Comparison of ENCODE assay signal across 9 mouse cellular contexts in the genomic region with DNA sequence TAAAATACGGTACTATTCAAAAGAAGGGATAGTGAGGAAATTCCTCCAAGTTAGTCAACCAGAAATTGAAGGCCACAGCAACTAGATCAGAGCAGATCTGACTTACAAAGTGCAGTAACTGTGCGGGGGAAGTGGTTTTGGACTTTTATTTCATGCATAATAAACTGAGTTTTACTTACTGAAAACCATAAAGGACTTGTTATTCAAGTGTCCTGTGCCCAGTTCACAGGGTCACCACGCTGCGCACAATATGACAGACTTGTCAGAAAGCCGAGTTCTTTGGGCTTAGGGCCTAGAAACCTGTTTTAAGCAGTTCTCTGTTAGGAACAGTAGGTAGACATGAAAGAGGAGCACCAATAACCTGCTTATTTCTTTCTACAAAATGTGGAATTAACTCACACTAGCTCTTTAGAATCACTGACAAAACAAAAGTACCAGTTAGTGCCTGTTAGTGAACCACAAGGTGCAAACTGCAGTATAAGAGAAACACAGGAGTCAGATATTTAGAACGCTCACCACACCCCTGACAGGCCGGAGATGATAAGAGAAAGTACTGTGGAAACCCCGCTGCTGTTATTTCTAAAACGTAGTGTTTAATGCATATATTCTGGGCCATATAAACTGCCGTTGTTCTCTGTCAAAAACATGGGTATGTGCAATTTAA. TPM values are rescaled to one million over a fixed set of nuclear protein-coding genes. Genes with fewer than 3 reads are reported as not detected.
DNase-seq lines count a peak whose midpoint lies in the region; ATAC-seq and TF ChIP-seq lines count a peak whose summit lies in the region.
"Had no signal": no experiment of that assay in that cellular context is flagged by ENCODE, and none has a peak within 500 bp of the region (broad histone marks: within the 10 kb centered on the region; RNA-seq: fewer than 3 reads in every experiment).

TSS of gene Slc25a21 (minus strand) at position 110 of the 664 bp plus-strand sequence.

- no peaks in the 10 kb centered on the region for H3K27me3 ChIP-seq in kidney, adult 2 months (replicated peaks; ENCODE audit: control insufficient read depth, insufficient read depth, low read length)
- H3K27me3 ChIP-seq in hindbrain, embryonic 16.5 days (replicated peaks; ENCODE audit: control insufficient read depth, insufficient read depth, low read length), result peaks cover 13% of the 10 kb centered on the region
- H3K27me3 ChIP-seq in midbrain, embryonic 15.5 days (replicated peaks), result peaks cover 11% of the 10 kb centered on the region

- peak within 1 kb of the TSS; percentile 64 for H3K9ac ChIP-seq in hindbrain, embryonic 16.5 days (ENCODE audit: low read depth, low read length)
- peak within 1 kb of the TSS; percentile 20; the same call in 1 of the 2 replicates for H3K9ac ChIP-seq in midbrain, embryonic 15.5 days

- H3K36me3 ChIP-seq in kidney, adult 2 months (ENCODE audit: control insufficient read depth, insufficient read depth, low read length), result no peaks in the 10 kb centered on the region
- H3K36me3 ChIP-seq in hindbrain, embryonic 16.5 days (ENCODE audit: control insufficient read depth, insufficient read depth, low read length), result no peaks in the 10 kb centered on the region
- no peaks in the 10 kb centered on the region for H3K36me3 ChIP-seq in midbrain, embryonic 15.5 days (replicated peaks)

- peak within 1 kb of the TSS; percentile 93 for H3K4me2 ChIP-seq in hindbrain, embryonic 16.5 days (ENCODE audit: low read length)
- H3K4me2 ChIP-seq in midbrain, embryonic 15.5 days, result peak within 1 kb of the TSS; percentile 81

- no peak for DNase-seq in kidney, adult 2 months
- DNase-seq in kidney, postnatal 14 days, result no peak
- peak; percentile 82 for DNase-seq in c-Kit-positive CD71-positive TER-119-positive erythroid progenitor cells, embryonic 14.5 days (ENCODE audit: low spot score)
- DNase-seq in adrenal gland, adult 18-20 months (ENCODE audit: low spot score in 2 of 2), result no peak
- DNase-seq in left cerebral cortex, postnatal 25 days (ENCODE audit: low spot score in 2 of 2), result no peak
- DNase-seq in gastrocnemius, postnatal 25 days, result no peak

- H3K9me3 ChIP-seq in hindbrain, embryonic 16.5 days (ENCODE audit: control insufficient read depth, low read length), result no peaks in the 10 kb centered on the region
- no peaks in the 10 kb centered on the region for H3K9me3 ChIP-seq in midbrain, embryonic 15.5 days

- H3K27ac ChIP-seq in kidney, adult 2 months (ENCODE audit: insufficient read depth, low read depth, low read length), result peak within 1 kb of the TSS; percentile 79
- no peak within 1 kb of the TSS for H3K27ac ChIP-seq in hindbrain, embryonic 16.5 days (ENCODE audit: low read depth, low read length)
- H3K27ac ChIP-seq in midbrain, embryonic 15.5 days, result no peak within 1 kb of the TSS
- H3K27ac ChIP-seq: macrophage had no signal

- peak within 1 kb of the TSS; percentile 82 for H3K4me3 ChIP-seq in kidney, adult 2 months (ENCODE audit: insufficient read depth, low read depth, low read length)
- H3K4me3 ChIP-seq in hindbrain, embryonic 16.5 days (ENCODE audit: low read length), result peak within 1 kb of the TSS; percentile 54
- peak within 1 kb of the TSS; percentile 44 for H3K4me3 ChIP-seq in midbrain, embryonic 15.5 days

- ATAC-seq in hindbrain, embryonic 16.5 days, result no peak
- no peak for ATAC-seq in midbrain, embryonic 15.5 days (replicated peaks)

- no peak for TF ChIP-seq POLR2A in kidney, adult 2 months (IDR thresholded peaks at IDR 0.05; ENCODE audit: low read depth, low read length)

- 58% methylated on average over 10 of the region's 10 CpGs for WGBS in kidney, adult 2 months
- WGBS in hindbrain, embryonic 16.5 days, result 61% methylated on average over 10 of the region's 10 CpGs
- WGBS in midbrain, embryonic 15.5 days, result 55% methylated on average over 10 of the region's 10 CpGs

- H3K4me1 ChIP-seq in kidney, adult 2 months (ENCODE audit: control insufficient read depth, insufficient read depth, low read length), result peaks cover 3% of the 10 kb centered on the region; the same call in 1 of the 2 replicates
- peaks cover 3% of the 10 kb centered on the region for H3K4me1 ChIP-seq in hindbrain, embryonic 16.5 days (ENCODE audit: control insufficient read depth, insufficient read depth, low read depth, low read length)
- peaks cover 11% of the 10 kb centered on the region for H3K4me1 ChIP-seq in midbrain, embryonic 15.5 days

- no peak for TF ChIP-seq CTCF in kidney, adult 2 months (conservative IDR thresholded peaks at IDR 0.05; ENCODE audit: insufficient read depth, insufficient read length, low read depth, low read length)

- intact Hi-C loops in left cerebral cortex, postnatal 25 days (cut with DNase I), result no loop called here

RNA-seq across cellular contexts. Expression of gene Slc25a21, which starts in this region (rescaled TPM):
- 5.0 and 5.3 TPM in 2 replicates for polyA plus RNA-seq in kidney, adult 2 months (2012; rRNA removed)
- 0.10 and 0.20 TPM in 2 replicates for polyA plus RNA-seq in hindbrain, embryonic 16.5 days (2015; fragmentation: Nextera tagmentation; extraction: Ambion mirVana)
- polyA plus RNA-seq in midbrain, embryonic 15.5 days (2015; fragmentation: Nextera tagmentation; extraction: Ambion mirVana), result 0.12 and 0.46 TPM in 2 replicates
- under 1 TPM; 0.64 to 0.66 TPM for total RNA-seq in adrenal gland, adult 18-20 months (2021)
- total RNA-seq in left cerebral cortex, postnatal 25 days (2021), result 1 to 10 TPM in 1 of 2 experiments, under 1 TPM in 1; 0.87 to 1.4 TPM
- total RNA-seq in gastrocnemius, postnatal 25 days (2021), result under 1 TPM; 0.27 to 0.38 TPM
- polyA plus RNA-seq: macrophage had no signal
